Mouse (Mus musculus) kidney, postnatal 25 days (tissue): ENCODE data around the gene Gse1.

Experiments used
- DNase-seq, 2 experiments: peaks; one replicate each; pipeline ENCODE4 v3.0.0; 2021; ENCODE audit warnings: mixed read lengths in 2 of 2

The Gse1 gene

GRCm38 (mm10) chr8:120213229-120213628, 15.0 kb upstream of the Gse1 start:
- DNase-seq, result no peak

GRCm38 (mm10) chr8:120213939-120214338, 14.3 kb upstream of the Gse1 start:
- DNase-seq, result peak; percentile 15 to 60

GRCm38 (mm10) chr8:120215416-120216141, 12.7 kb upstream of the Gse1 start:
- DNase-seq, result no peak

GRCm38 (mm10) chr8:120216855-120217830, 11.1 kb upstream of the Gse1 start:
- DNase-seq, result peak in 1 of 2 experiments; percentile 54

GRCm38 (mm10) chr8:120222548-120222947, 5.7 kb upstream of the Gse1 start:
- no peak for DNase-seq

- no peak for DNase-seq
Measured at GRCm38 (mm10) chr8:120224521-120225420, 3.5 kb upstream of the Gse1 start.

GRCm38 (mm10) chr8:120225421-120226151, 2.7 kb upstream of the Gse1 start:
- no peak for DNase-seq

- DNase-seq, result no peak
Measured at GRCm38 (mm10) chr8:120226700-120227577, 1.3 kb upstream of the Gse1 start.

- DNase-seq, result no peak
Measured at GRCm38 (mm10) chr8:120227578-120227876, 729 bp upstream of the Gse1 start.

- DNase-seq, result peak; percentile 23 to 62
Measured at GRCm38 (mm10) chr8:120228781-120229573, 721 bp downstream of the Gse1 start.

GRCm38 (mm10) chr8:120229574-120229916, 1.3 kb downstream of the Gse1 start:
- peak in 1 of 2 experiments; percentile 68 for DNase-seq

GRCm38 (mm10) chr8:120230081-120230480, 1.8 kb downstream of the Gse1 start:
- no peak for DNase-seq

- DNase-seq, result peak; percentile 54 to 75
Measured at GRCm38 (mm10) chr8:120230715-120231614, 2.7 kb downstream of the Gse1 start.

GRCm38 (mm10) chr8:120231870-120232269, 3.6 kb downstream of the Gse1 start:
- DNase-seq, result no peak

GRCm38 (mm10) chr8:120232398-120232797, 4.1 kb downstream of the Gse1 start:
- no peak for DNase-seq

GRCm38 (mm10) chr8:120232913-120233312, 4.7 kb downstream of the Gse1 start:
- peak; percentile 48 to 67 for DNase-seq

- peak in 1 of 2 experiments; percentile 39 for DNase-seq
Measured at GRCm38 (mm10) chr8:120234457-120234856, 6.2 kb downstream of the Gse1 start.

GRCm38 (mm10) chr8:120234866-120235265, 6.6 kb downstream of the Gse1 start:
- DNase-seq, result no peak

- no peak for DNase-seq
Measured at GRCm38 (mm10) chr8:120243222-120243621, 15.0 kb downstream of the Gse1 start.
